Mouse (Mus musculus): ENCODE measurements at regions not wholly inside any gene's neighbourhood (a gene's known extent, or its start where the extent isn't known, plus 50 kb on each side); places are given as distances from the start of the nearest gene placed in this dataset.

DNA sequence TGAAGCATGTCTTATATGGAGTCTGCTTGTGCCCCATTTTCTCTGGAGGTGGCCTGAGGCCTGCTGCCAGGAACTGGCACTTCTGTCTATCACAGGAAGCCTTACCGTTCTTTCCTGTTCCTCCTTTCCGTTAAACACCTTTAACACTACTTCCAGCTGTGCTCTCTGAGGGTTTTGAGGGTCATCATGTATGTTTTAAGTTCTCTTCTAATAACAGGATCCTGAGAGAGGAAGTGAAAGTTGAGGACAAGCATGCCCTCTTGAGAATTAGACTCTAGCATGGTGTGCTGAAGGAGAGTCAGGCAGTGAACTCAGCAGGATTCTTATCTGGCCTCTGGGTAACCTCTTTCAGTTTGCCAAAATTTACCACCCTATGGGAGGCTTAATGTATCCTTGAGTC is 418.0 kb upstream of the 9430069I07Rik start:
- H3K9ac ChIP-seq (ENCODE audit: low read depth, low read length): no peak overlapping the region
- H3K4me2 ChIP-seq (replicated peaks; ENCODE audit: low read depth): no peak overlapping the region
- H3K27me3 ChIP-seq (replicated peaks; ENCODE audit: control insufficient read depth, insufficient read depth, low read length): no peaks in the 10 kb centered on the region
- 73% methylated on average over 2 of the region's 2 CpGs for WGBS
- TF ChIP-seq CTCF (IDR thresholded peaks at IDR 0.05; ENCODE audit: low read depth): no peak
- H3K4me1 ChIP-seq (replicated peaks; ENCODE audit: control insufficient read depth, insufficient read depth, low read length): no peaks in the 10 kb centered on the region
- no peaks in the 10 kb centered on the region for H3K36me3 ChIP-seq (ENCODE audit: control insufficient read depth, insufficient read depth)
- H3K9me3 ChIP-seq (ENCODE audit: control insufficient read depth): no peaks in the 10 kb centered on the region
- no peak for ATAC-seq
- H3K27ac ChIP-seq (ENCODE audit: low read depth, low read length): no peak overlapping the region
- no peak overlapping the region for H3K4me3 ChIP-seq (ENCODE audit: low read depth, low read length)

DNA sequence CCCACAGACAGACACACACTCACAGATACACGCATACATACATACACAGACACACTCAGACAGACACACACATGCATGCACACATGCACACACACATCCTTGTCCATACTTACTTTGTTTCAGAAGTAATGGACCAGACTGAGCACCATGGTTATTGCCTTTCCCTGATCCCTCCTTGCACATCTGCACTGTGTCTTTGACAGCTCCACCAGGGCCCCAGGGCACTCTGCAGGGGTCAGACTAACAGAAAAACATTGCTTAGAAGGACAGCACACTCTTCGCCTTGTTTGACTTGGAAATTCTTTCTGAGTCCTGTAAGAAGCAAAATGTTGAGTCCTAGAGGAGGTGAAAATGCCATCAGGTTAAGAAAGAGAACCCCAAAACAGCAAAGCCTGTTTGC is 394.1 kb upstream of the 9430069I07Rik start:
- Histone ChIP-seq H3K4me3 (ENCODE audit: low read depth, low read length) (no peak overlapping the region), H3K36me3 (ENCODE audit: control insufficient read depth, insufficient read depth) (no peaks in the 10 kb centered on the region), H3K4me2 (replicated peaks; ENCODE audit: low read depth) (no peak overlapping the region), H3K27ac (ENCODE audit: low read depth, low read length) (no peak overlapping the region), H3K4me1 (replicated peaks; ENCODE audit: control insufficient read depth, insufficient read depth, low read length) (no peaks in the 10 kb centered on the region), H3K9ac (ENCODE audit: low read depth, low read length) (no peak overlapping the region), H3K27me3 (replicated peaks; ENCODE audit: control insufficient read depth, insufficient read depth, low read length) (no peaks in the 10 kb centered on the region), H3K9me3 (ENCODE audit: control insufficient read depth) (no peaks in the 10 kb centered on the region)
- 79% methylated on average over 2 of the region's 2 CpGs for WGBS
- TF ChIP-seq CTCF (IDR thresholded peaks at IDR 0.05; ENCODE audit: low read depth): no peak
- no peak for ATAC-seq

DNA sequence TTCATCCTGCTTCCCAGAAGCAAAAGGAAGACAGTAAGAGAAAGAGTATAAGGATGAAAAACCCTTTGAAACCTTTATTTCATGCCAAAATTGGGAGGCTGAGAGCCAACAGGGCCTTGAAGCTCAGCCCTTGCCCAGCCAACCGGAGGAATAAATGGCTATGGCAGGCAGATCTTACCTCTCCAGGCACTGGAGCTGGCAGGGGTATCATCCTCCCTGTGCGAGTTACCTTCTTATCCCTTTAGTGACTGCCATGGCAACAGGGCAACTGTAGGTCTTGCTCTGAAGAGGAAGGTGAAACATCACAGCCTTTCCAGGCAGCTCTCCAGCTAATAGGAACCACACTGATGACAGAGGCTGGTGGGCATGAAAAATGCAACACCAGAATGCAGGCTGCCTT is 393.3 kb upstream of the 9430069I07Rik start:
- Histone ChIP-seq H3K36me3 (ENCODE audit: control insufficient read depth, insufficient read depth) (no peaks in the 10 kb centered on the region), H3K27me3 (replicated peaks; ENCODE audit: control insufficient read depth, insufficient read depth, low read length) (no peaks in the 10 kb centered on the region), H3K9me3 (ENCODE audit: control insufficient read depth) (no peaks in the 10 kb centered on the region), H3K4me3 (ENCODE audit: low read depth, low read length) (no peak overlapping the region), H3K27ac (ENCODE audit: low read depth, low read length) (no peak overlapping the region), H3K9ac (ENCODE audit: low read depth, low read length) (no peak overlapping the region), H3K4me2 (replicated peaks; ENCODE audit: low read depth) (no peak overlapping the region), H3K4me1 (replicated peaks; ENCODE audit: control insufficient read depth, insufficient read depth, low read length) (no peaks in the 10 kb centered on the region)
- TF ChIP-seq CTCF (IDR thresholded peaks at IDR 0.05; ENCODE audit: low read depth): no peak
- no peak for ATAC-seq
- WGBS: 78% methylated on average over 2 of the region's 2 CpGs

DNA sequence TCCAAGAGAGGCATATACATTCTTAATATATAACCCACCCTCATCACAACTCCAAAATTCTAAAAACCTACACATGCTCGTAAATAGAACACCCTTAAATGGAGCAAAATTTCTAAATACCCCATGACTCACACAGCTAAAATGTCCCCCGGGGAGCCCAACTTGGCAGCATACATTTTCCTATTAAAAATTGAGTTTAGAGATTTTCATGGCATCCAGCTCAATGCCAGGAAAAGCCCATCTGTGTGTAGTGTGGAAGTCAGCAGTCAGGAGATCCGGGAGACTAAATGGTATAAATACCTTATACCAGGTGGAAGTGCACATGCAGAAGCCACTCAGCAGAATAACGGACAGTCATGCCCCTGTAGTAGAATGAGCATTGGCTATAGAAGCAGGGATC is 389.4 kb upstream of the 9430069I07Rik start:
- no peak for TF ChIP-seq CTCF (IDR thresholded peaks at IDR 0.05; ENCODE audit: low read depth)
- no peaks in the 10 kb centered on the region for H3K4me1 ChIP-seq (replicated peaks; ENCODE audit: control insufficient read depth, insufficient read depth, low read length)
- H3K9ac ChIP-seq (ENCODE audit: low read depth, low read length): no peak overlapping the region
- no peak overlapping the region for H3K27ac ChIP-seq (ENCODE audit: low read depth, low read length)
- WGBS: 68% methylated on average over 4 of the region's 4 CpGs
- H3K4me2 ChIP-seq (replicated peaks; ENCODE audit: low read depth): no peak overlapping the region
- H3K27me3 ChIP-seq (replicated peaks; ENCODE audit: control insufficient read depth, insufficient read depth, low read length): no peaks in the 10 kb centered on the region
- H3K4me3 ChIP-seq (ENCODE audit: low read depth, low read length): no peak overlapping the region
- ATAC-seq: no peak
- H3K36me3 ChIP-seq (ENCODE audit: control insufficient read depth, insufficient read depth): no peaks in the 10 kb centered on the region
- H3K9me3 ChIP-seq (ENCODE audit: control insufficient read depth): no peaks in the 10 kb centered on the region

DNA sequence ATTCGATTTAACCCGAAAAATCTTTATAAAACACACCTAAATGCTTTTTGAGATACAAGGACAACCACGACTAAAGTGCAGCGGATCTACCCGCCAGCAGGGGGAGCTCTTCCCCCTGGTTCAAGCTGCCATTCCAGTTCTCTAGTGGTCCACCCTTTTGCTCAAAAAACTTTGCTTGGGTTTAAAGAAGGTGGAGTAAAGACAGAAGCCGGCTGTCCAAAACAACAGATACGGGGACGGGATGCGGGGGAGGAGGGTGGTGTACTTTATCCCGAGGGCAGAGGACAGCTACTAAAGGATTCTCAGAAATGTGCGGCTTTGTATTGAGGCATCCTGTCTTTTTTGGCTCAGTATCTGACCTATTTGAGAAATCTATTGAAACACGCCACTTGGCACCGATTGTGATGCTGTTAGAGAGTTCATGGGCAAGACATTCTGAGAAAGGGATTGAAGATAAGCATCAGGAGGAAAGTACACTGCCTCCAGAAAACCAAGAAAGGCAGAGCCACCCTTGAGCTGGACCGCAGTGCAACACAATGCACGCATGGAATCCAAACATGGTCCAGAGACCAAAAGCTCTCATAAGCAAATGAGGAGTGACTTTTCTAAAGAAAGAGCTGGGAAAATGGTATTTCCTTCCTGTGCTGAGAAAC is 385.6 kb upstream of the 9430069I07Rik start:
- Histone ChIP-seq H3K4me1 (replicated peaks; ENCODE audit: control insufficient read depth, insufficient read depth, low read length) (no peaks in the 10 kb centered on the region), H3K9me3 (ENCODE audit: control insufficient read depth) (no peaks in the 10 kb centered on the region), H3K4me2 (replicated peaks; ENCODE audit: low read depth) (no peak overlapping the region), H3K4me3 (ENCODE audit: low read depth, low read length) (no peak overlapping the region), H3K27ac (ENCODE audit: low read depth, low read length) (no peak overlapping the region), H3K36me3 (ENCODE audit: control insufficient read depth, insufficient read depth) (no peaks in the 10 kb centered on the region), H3K9ac (ENCODE audit: low read depth, low read length) (no peak overlapping the region), H3K27me3 (replicated peaks; ENCODE audit: control insufficient read depth, insufficient read depth, low read length) (no peaks in the 10 kb centered on the region)
- WGBS: 36% methylated on average over 15 of the region's 15 CpGs
- peak; percentile 86 for TF ChIP-seq CTCF (IDR thresholded peaks at IDR 0.05; ENCODE audit: low read depth)
- ATAC-seq: no peak

DNA sequence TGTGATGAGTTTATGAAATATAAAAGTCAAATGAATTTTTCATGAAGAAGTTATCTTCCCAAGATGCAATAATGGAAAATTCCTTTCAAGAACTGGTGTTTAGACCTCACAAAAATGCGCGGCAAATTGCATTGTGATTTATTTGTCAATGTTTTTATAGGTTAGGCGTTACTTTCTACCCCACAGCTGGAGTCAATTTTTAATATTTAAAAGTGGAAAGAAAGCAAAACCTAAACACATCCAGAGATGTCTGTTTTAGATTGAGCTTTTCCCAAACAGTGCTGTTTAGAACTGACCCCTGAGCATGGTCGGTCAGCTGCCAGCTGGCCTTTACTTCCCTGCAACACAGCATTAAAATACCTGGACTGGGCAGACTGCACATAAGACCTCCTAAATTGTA is 383.8 kb upstream of the 9430069I07Rik start:
- WGBS: 67% methylated on average over 4 of the region's 4 CpGs
- Histone ChIP-seq H3K9me3 (ENCODE audit: control insufficient read depth) (no peaks in the 10 kb centered on the region), H3K4me3 (ENCODE audit: low read depth, low read length) (no peak overlapping the region), H3K36me3 (ENCODE audit: control insufficient read depth, insufficient read depth) (no peaks in the 10 kb centered on the region), H3K9ac (ENCODE audit: low read depth, low read length) (no peak overlapping the region), H3K4me1 (replicated peaks; ENCODE audit: control insufficient read depth, insufficient read depth, low read length) (no peaks in the 10 kb centered on the region), H3K27me3 (replicated peaks; ENCODE audit: control insufficient read depth, insufficient read depth, low read length) (no peaks in the 10 kb centered on the region), H3K27ac (ENCODE audit: low read depth, low read length) (no peak overlapping the region), H3K4me2 (replicated peaks; ENCODE audit: low read depth) (no peak overlapping the region)
- ATAC-seq: no peak
- no peak for TF ChIP-seq CTCF (IDR thresholded peaks at IDR 0.05; ENCODE audit: low read depth)
